Comparison of ENCODE assay signal across 13 mouse cellular contexts in genomic region chrX:57431610-57432009, GRCm38 (mm10). TPM values are rescaled to one million over a fixed set of nuclear protein-coding genes. Genes with fewer than 3 reads are reported as not detected.
DNase-seq lines count a peak whose midpoint lies in the region; ATAC-seq lines count a peak whose summit lies in the region.
"Had no signal": no experiment of that assay in that cellular context is flagged by ENCODE, and none has a peak within 500 bp of the region (broad histone marks: within the 10 kb centered on the region; RNA-seq: fewer than 3 reads in every experiment).

No protein-coding gene starts in this region.

- H3K36me3 ChIP-seq in kidney, embryonic 14.5 days (ENCODE audit: control insufficient read depth, insufficient read depth, low read length): no peaks in the 10 kb centered on the region
- H3K36me3 ChIP-seq: forebrain, embryonic 15.5 days; liver, embryonic 13.5 days; neural tube, embryonic 12.5 days; stomach, embryonic 15.5 days had no signal

- no peak overlapping the region for H3K4me3 ChIP-seq in kidney, embryonic 14.5 days (ENCODE audit: low read length)
- H3K4me3 ChIP-seq: forebrain, embryonic 15.5 days; liver, embryonic 13.5 days; neural tube, embryonic 12.5 days; stomach, embryonic 15.5 days had no signal

- H3K9me3 ChIP-seq in kidney, embryonic 14.5 days (ENCODE audit: control insufficient read depth, low read length): no peaks in the 10 kb centered on the region
- H3K9me3 ChIP-seq: forebrain, embryonic 15.5 days; liver, embryonic 13.5 days; neural tube, embryonic 12.5 days; stomach, embryonic 15.5 days had no signal

- no peak overlapping the region for H3K9ac ChIP-seq in kidney, embryonic 14.5 days (ENCODE audit: low read depth, low read length)
- H3K9ac ChIP-seq: forebrain, embryonic 15.5 days; liver, embryonic 13.5 days; neural tube, embryonic 12.5 days; stomach, embryonic 15.5 days had no signal

- ATAC-seq in kidney, embryonic 14.5 days (ENCODE audit: low FRiP score, low TSS enrichment): no peak
- ATAC-seq: forebrain, embryonic 15.5 days; inflammation-experienced regulatory T-cells, adult 6 months had no signal

- DNase-seq in adrenal gland, postnatal 14 days: peak; percentile 5
- DNase-seq in adrenal gland, adult 2 months: no peak
- peak; percentile 0 for DNase-seq in kidney, adult 9 months
- peak; percentile 59 for DNase-seq in 3T3-L1 (ENCODE audit: low read depth, low spot score)
- DNase-seq in c-Kit-positive CD71-positive TER-119-positive erythroid progenitor cells, embryonic 14.5 days (ENCODE audit: low spot score): peak; percentile 2
- DNase-seq in spleen, postnatal 10 days (ENCODE audit: low spot score in 2 of 2): no peak
- no peak for DNase-seq in adrenal gland, postnatal 25 days
- DNase-seq: liver, embryonic 13.5 days had no signal

- 9% methylated on average over 2 of the region's 2 CpGs for WGBS in kidney, embryonic 14.5 days

- H3K4me1 ChIP-seq in kidney, embryonic 14.5 days (ENCODE audit: control insufficient read depth, insufficient read depth, low read length): no peaks in the 10 kb centered on the region
- H3K4me1 ChIP-seq: forebrain, embryonic 15.5 days; liver, embryonic 13.5 days; neural tube, embryonic 12.5 days; stomach, embryonic 15.5 days had no signal

- H3K27me3 ChIP-seq in kidney, embryonic 14.5 days (ENCODE audit: control insufficient read depth, insufficient read depth, low read length): no peaks in the 10 kb centered on the region
- H3K27me3 ChIP-seq: forebrain, embryonic 15.5 days; liver, embryonic 13.5 days; neural tube, embryonic 12.5 days; stomach, embryonic 15.5 days had no signal

- no peak overlapping the region for H3K4me2 ChIP-seq in kidney, embryonic 14.5 days (replicated peaks; ENCODE audit: low read depth, low read length)
- H3K4me2 ChIP-seq: forebrain, embryonic 15.5 days; liver, embryonic 13.5 days; neural tube, embryonic 12.5 days; stomach, embryonic 15.5 days had no signal

- H3K27ac ChIP-seq in kidney, embryonic 14.5 days (ENCODE audit: low read depth, low read length): no peak overlapping the region
- H3K27ac ChIP-seq: forebrain, embryonic 15.5 days; liver, embryonic 13.5 days; neural tube, embryonic 12.5 days; stomach, embryonic 15.5 days had no signal

RNA-seq across cellular contexts. Expression of gene Gm364, which starts 22.7 kb away (rescaled TPM):
- total RNA-seq in adrenal gland, postnatal 14 days (2021): not detected in 2 replicates
- total RNA-seq in adrenal gland, adult 2 months (2021): not detected
- polyA plus RNA-seq in adrenal gland, adult 2 months (2012; rRNA removed): not detected in 2 replicates
- not detected in 2 replicates for polyA plus RNA-seq in kidney, embryonic 14.5 days (2014; fragmentation: Nextera tagmentation; extraction: Ambion mirVana)
- total RNA-seq in adrenal gland, postnatal 25 days (2021): not detected in 2 replicates
- polyA plus RNA-seq: forebrain, embryonic 15.5 days; inflammation-experienced regulatory T-cells, adult 6 months; liver, embryonic 13.5 days; neural tube, embryonic 12.5 days; stomach, embryonic 15.5 days had no signal

RNA-seq across cellular contexts. Expression of gene Rbmx, which starts 38.8 kb away (rescaled TPM):
- 35.5 and 44.4 TPM in 2 replicates for total RNA-seq in adrenal gland, postnatal 14 days (2021)
- 10 to 100 TPM; 25.5 to 31.8 TPM for total RNA-seq in adrenal gland, adult 2 months (2021)
- polyA plus RNA-seq in adrenal gland, adult 2 months (2012; rRNA removed): 2.6 and 3.8 TPM in 2 replicates
- polyA plus RNA-seq in kidney, embryonic 14.5 days (2014; fragmentation: Nextera tagmentation; extraction: Ambion mirVana): 115 and 169 TPM in 2 replicates
- total RNA-seq in adrenal gland, postnatal 25 days (2021): 30.8 and 33.0 TPM in 2 replicates

Comparison
In these comparisons a context has a peak if more than half of its experiments do, and no peak if none do; other contexts are left out.
1. DNase-seq: peak in adrenal gland, postnatal 14 days (single experiment), kidney, adult 9 months (single experiment), 3T3-L1 (single experiment) and c-Kit-positive CD71-positive TER-119-positive erythroid progenitor cells, embryonic 14.5 days (single experiment); none in adrenal gland, adult 2 months (single experiment), spleen, postnatal 10 days (0 of 2) and adrenal gland, postnatal 25 days (single experiment).